Mouse (Mus musculus): ENCODE data around the gene Atf2. TPM values are rescaled to one million over a fixed set of nuclear protein-coding genes. Genes with fewer than 3 reads are reported as not detected.

Gene Atf2
- 83.1 and 92.3 TPM in 2 replicates for polyA plus RNA-seq (2015; fragmentation: Nextera tagmentation; extraction: Ambion mirVana)

DNA sequence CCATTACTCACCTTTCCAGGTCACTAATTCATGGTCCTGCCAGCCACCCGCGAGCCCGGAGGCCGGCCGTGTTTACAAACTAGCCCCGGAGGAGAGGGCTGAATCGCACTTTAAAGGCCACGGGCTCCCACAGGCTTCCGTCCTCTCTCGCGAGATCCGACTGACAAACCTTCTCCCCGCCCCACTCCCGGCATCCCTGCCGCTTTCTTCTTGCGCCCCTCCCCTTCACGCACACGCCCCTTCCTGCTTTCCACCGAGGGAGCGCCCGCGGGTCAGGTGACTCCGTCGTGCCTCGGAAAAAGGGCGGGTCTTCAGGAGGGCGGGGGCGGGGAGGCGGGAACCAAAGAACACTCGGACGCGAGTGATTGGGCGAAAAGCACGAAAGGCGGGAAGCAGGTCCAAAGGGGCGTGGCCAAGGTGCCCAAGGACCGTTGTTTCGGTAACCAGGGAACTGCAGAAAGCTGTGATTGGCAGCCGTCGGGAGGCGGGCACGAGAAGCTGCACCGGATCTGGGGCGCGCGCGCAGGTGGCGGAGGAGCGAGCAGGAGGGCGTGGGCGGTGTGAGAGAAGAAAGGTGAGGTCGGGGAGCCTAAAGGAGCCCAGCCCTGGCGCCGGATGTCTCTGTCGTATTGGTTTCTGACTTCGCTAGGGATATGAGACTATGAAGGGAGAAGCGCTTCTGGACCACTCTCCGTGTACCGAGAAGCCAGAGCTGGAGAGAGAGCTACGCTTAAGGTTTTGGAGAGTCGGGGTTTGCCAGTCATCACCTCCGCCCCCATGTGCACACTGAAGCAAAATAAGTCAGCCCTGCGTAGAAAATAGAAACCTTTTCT is at the start of gene Atf2:
TSS of gene Atf2 (minus strand) at position 176 of the 833 bp plus-strand sequence.
- peak within 1 kb of the TSS; percentile 96 for H3K9ac ChIP-seq
- H3K27me3 ChIP-seq, result no peaks in the 10 kb centered on the region
- no peaks in the 10 kb centered on the region for H3K9me3 ChIP-seq
- WGBS, result under 1% methylated on average over 62 of the region's 63 CpGs
- peak within 1 kb of the TSS; percentile 72 for H3K4me2 ChIP-seq
- peak; percentile 97 for ATAC-seq (ENCODE audit: low read depth)
- H3K4me1 ChIP-seq (replicated peaks), result peaks cover 21% of the 10 kb centered on the region
- peak within 1 kb of the TSS; percentile 89 for H3K4me3 ChIP-seq
- H3K27ac ChIP-seq (replicated peaks), result peak within 1 kb of the TSS; percentile 95
- H3K36me3 ChIP-seq, result no peaks in the 10 kb centered on the region

DNA sequence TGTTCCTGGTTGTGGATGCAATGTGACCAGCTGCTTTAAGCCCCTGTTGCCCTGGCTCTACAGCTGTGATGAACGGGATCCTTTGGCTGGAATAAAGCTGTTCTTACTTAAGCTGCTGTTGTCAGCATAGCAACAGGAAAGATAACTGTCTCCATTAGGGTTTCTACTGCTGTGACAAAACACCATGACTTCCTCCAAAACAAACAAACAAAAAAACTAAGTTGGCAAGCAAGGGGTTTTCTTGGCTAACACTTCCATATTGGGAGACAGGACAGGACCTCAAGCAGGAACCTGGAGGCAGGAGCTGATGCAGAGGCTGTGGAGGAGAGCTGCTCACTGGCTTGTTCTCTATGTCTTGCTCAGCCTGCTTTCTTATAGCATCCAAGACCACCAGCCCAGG is 48.8 kb upstream of the Atf2 start:
- no peak overlapping the region for H3K4me2 ChIP-seq
- H3K4me3 ChIP-seq, result no peak overlapping the region
- H3K9ac ChIP-seq, result no peak overlapping the region
- WGBS, result 67% methylated on average over 1 of the region's 1 CpGs
- H3K27me3 ChIP-seq, result no peaks in the 10 kb centered on the region
- no peak for ATAC-seq (ENCODE audit: low read depth)
- no peaks in the 10 kb centered on the region for H3K9me3 ChIP-seq
- no peaks in the 10 kb centered on the region for H3K36me3 ChIP-seq
- no peak overlapping the region for H3K27ac ChIP-seq (replicated peaks)
- H3K4me1 ChIP-seq (replicated peaks), result no peaks in the 10 kb centered on the region

DNA sequence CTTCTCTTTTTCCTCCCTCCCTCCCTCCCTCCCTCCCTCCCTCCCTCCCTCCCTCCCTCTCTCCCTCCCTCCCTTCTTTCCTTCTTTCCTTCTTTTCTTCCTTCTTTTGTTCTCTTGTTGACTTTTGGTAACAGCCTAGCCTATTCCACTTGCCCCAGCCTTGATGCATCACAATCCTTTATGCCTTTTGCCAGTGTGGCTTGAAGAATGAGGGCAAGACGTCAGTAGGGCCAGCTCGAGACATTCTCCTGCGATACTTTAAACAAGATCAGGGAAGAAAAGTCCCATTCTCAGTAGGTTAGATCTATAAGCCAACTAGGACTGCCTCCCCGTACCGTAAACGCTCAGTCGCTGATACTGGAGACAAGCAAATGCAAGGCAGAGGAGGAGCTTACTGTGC is 48.0 kb upstream of the Atf2 start:
- Histone ChIP-seq H3K36me3 (no peaks in the 10 kb centered on the region), H3K4me2 (no peak overlapping the region), H3K27ac (replicated peaks) (no peak overlapping the region), H3K4me1 (replicated peaks) (no peaks in the 10 kb centered on the region), H3K4me3 (no peak overlapping the region), H3K9me3 (no peaks in the 10 kb centered on the region), H3K27me3 (no peaks in the 10 kb centered on the region), H3K9ac (no peak overlapping the region)
- 80% methylated on average over 7 of the region's 7 CpGs for WGBS
- no peak for ATAC-seq (ENCODE audit: low read depth)

DNA sequence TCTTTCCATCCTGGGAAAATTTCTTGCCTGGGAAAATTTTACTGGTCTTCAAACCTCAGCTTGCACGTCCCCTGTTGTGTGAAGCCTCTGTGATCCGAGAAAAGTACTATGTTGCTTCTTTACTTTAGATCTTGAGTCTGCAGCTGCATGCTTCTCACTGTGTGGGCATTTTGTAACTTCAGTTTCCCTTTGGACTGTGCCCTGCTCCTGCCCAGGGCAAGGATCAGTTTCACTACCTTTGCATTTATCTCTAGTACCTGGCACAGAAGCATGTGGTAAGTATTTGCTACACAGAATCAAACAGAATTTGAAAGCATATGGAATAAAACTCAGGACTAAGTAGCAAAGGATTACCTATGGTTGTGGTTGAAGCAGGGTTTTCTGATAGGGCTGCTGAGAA is 46.5 kb upstream of the Atf2 start:
- Histone ChIP-seq H3K4me1 (replicated peaks) (no peaks in the 10 kb centered on the region), H3K4me3 (no peak overlapping the region), H3K9ac (no peak overlapping the region), H3K27me3 (no peaks in the 10 kb centered on the region), H3K9me3 (no peaks in the 10 kb centered on the region), H3K4me2 (no peak overlapping the region), H3K27ac (replicated peaks) (no peak overlapping the region), H3K36me3 (no peaks in the 10 kb centered on the region)
- ATAC-seq (ENCODE audit: low read depth), result no peak
- WGBS, result 67% methylated on average over 2 of the region's 2 CpGs

DNA sequence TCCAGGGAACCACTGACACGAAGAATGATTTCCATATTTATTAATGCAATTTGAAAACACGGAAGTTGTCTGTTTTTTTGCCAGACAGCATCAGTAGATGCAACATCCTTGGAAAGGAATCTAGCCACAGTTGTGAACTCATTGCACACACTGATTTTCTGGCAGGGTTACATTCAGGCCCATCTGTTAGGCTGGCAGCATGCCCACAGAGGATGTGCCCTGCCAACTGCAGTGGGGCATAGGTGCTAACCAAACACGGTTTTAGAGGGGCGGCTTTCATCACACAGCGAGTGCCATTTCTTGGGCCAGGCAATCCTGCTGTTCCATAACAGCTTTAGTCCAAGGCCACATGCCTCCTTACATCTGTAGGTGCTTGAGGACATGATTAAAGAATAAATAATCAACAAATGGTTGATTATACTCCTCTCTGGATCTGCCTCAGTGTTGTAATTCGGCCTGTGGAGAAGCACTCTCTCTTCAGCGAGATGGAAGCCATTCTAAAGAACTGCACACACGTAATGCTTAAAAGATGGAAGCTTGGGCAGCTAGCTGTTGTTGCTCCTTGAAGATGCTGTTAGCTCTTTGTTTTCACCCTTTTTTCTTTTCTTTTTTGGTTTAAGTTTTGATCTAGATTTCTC is 40.4 kb upstream of the Atf2 start:
- H3K9ac ChIP-seq, result no peak overlapping the region
- no peaks in the 10 kb centered on the region for H3K27me3 ChIP-seq
- ATAC-seq (ENCODE audit: low read depth), result no peak; the same call in 1 of the 2 replicates
- no peak overlapping the region for H3K4me3 ChIP-seq
- H3K27ac ChIP-seq (replicated peaks), result no peak overlapping the region; the same call in 1 of the 2 replicates
- 66% methylated on average over 8 of the region's 8 CpGs for WGBS
- no peak overlapping the region for H3K4me2 ChIP-seq
- 0 out of 2 replicates have a peak, but pooled peaks cover 3% of the 10 kb centered on the region for H3K4me1 ChIP-seq (replicated peaks)
- peaks cover 7% of the 10 kb centered on the region; the same call in 1 of the 2 replicates for H3K9me3 ChIP-seq
- H3K36me3 ChIP-seq, result no peaks in the 10 kb centered on the region

DNA sequence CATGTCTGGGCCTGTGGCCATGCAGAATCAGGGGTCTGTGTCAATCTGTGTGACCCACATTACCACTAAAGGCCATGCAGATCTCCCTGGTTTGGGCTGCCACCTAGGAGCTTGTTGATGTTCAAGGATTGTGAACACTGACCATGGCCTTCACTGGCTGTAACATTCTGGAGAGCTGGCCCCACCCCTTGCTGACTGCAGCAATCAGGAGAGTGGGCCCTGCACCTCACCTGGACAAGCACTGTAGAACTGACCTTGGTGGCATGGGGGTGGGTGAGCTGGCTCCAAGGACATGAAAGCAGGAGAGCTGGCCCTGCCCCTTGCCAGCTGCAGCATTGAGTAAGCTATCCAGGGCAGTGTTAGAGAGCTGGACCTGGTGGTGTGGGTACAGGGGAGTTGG is 35.3 kb upstream of the Atf2 start:
- H3K4me1 ChIP-seq (replicated peaks), result 0 out of 2 replicates have a peak, but pooled peaks cover under 1% of the 10 kb centered on the region
- H3K27me3 ChIP-seq, result no peaks in the 10 kb centered on the region
- H3K4me2 ChIP-seq, result no peak overlapping the region
- no peaks in the 10 kb centered on the region for H3K36me3 ChIP-seq
- H3K9me3 ChIP-seq, result peaks cover 7% of the 10 kb centered on the region; the same call in 1 of the 2 replicates
- ATAC-seq (ENCODE audit: low read depth), result no peak
- H3K9ac ChIP-seq, result no peak overlapping the region
- no peak overlapping the region for H3K27ac ChIP-seq (replicated peaks)
- no peak overlapping the region for H3K4me3 ChIP-seq

DNA sequence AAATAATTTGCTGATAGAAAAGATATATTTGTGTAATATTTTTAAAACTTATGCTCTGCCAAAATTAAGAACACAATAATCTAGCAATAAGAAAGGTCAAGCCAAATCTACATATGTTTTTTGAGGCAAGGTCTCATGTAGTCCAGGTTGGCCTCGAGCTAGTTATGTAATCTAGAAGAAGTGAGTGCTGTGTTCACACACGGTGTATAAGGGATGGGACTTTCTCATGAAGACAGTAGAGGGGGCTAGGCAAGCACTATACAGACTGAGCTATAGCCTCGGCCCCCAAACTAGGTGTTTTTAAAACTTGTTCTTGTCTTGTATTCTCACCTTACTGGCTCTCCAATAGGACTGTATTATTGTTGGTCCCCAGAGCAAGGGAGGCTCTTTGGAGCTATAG is 33.1 kb upstream of the Atf2 start:
- ATAC-seq (ENCODE audit: low read depth), result peak; percentile 61
- 85% methylated on average over 3 of the region's 3 CpGs for WGBS
- H3K4me2 ChIP-seq, result no peak overlapping the region
- H3K9me3 ChIP-seq, result peaks cover 7% of the 10 kb centered on the region; the same call in 1 of the 2 replicates
- H3K36me3 ChIP-seq, result no peaks in the 10 kb centered on the region
- no peak overlapping the region for H3K9ac ChIP-seq
- H3K4me1 ChIP-seq (replicated peaks), result no peaks in the 10 kb centered on the region
- no peak overlapping the region for H3K4me3 ChIP-seq
- H3K27ac ChIP-seq (replicated peaks), result no peak overlapping the region
- no peaks in the 10 kb centered on the region for H3K27me3 ChIP-seq

DNA sequence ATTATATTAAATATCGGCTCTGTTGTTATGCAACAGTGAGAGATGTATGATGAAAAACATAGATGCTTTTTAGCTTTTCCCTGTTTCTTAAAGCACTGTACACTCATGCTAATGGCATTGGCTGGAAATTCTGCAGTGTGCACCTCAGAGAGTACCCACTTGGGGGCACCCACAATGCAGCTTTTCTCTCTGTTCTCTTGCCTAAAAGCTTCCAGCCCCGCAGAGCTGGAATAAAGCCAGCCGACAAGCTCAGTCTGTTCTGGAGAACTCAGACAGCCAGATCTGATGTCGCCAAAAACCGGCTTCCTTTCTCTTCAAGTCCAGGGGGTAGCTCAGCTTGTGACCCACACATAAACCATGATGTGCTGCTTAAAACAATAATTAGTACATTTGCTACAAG is 32.6 kb upstream of the Atf2 start:
- Histone ChIP-seq H3K9me3 (peaks cover 5% of the 10 kb centered on the region; the same call in 1 of the 2 replicates), H3K9ac (no peak overlapping the region), H3K4me3 (no peak overlapping the region), H3K4me2 (no peak overlapping the region), H3K4me1 (replicated peaks) (no peaks in the 10 kb centered on the region), H3K36me3 (no peaks in the 10 kb centered on the region), H3K27ac (replicated peaks) (no peak overlapping the region), H3K27me3 (no peaks in the 10 kb centered on the region)
- peak; percentile 75 for ATAC-seq (ENCODE audit: low read depth)
- 24% methylated on average over 5 of the region's 5 CpGs for WGBS

DNA sequence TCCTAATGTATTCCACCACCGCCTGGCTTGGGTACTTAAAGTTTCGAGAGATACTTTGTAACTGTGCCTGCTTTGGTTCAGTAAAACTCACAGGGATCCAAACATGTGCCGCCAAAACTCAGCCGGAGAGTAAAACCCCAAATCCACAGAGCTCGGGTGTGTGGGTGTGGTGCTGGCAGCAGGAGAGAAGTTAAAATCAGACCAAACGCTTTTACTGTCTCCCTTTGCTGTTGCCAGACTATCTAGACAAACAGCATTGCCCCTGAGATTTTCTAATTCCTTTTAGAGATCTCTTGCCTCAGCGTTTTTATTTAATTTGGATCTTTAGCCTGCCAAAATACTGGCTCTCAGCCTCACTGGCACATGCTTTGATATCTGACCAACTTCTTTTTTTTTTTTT is 27.2 kb upstream of the Atf2 start:
- H3K4me3 ChIP-seq, result no peak overlapping the region
- H3K9ac ChIP-seq, result no peak overlapping the region
- 75% methylated on average over 7 of the region's 7 CpGs for WGBS
- H3K27me3 ChIP-seq, result no peaks in the 10 kb centered on the region
- no peak overlapping the region for H3K27ac ChIP-seq (replicated peaks)
- H3K4me1 ChIP-seq (replicated peaks), result no peaks in the 10 kb centered on the region
- H3K36me3 ChIP-seq, result no peaks in the 10 kb centered on the region
- no peak overlapping the region for H3K4me2 ChIP-seq
- no peaks in the 10 kb centered on the region for H3K9me3 ChIP-seq
- ATAC-seq (ENCODE audit: low read depth), result no peak

DNA sequence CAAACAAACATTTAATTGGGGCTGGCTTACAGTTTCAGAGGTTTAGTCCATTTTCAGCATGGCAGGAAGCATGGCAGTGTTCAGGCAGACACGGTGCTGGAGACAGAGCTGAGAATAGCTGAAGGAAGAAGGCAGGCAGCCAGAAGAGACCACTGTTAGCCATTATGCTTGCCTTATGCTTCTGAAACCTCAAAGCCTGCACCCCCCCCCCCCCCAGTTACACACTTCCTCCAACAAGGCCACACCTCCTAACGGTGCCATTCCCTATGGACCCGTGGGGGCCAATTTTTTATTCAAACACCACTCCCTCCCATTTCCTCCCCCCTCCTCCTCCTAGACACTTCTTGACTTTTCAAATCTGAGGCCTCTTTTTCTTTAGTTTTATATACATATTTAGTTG is 19.8 kb upstream of the Atf2 start:
- Histone ChIP-seq H3K4me1 (replicated peaks) (peaks cover 20% of the 10 kb centered on the region), H3K9me3 (no peaks in the 10 kb centered on the region), H3K27me3 (no peaks in the 10 kb centered on the region), H3K9ac (no peak overlapping the region), H3K4me3 (no peak overlapping the region), H3K4me2 (no peak overlapping the region), H3K27ac (replicated peaks) (no peak overlapping the region), H3K36me3 (peaks cover 20% of the 10 kb centered on the region)
- 88% methylated on average over 3 of the region's 3 CpGs for WGBS
- ATAC-seq (ENCODE audit: low read depth), result no peak

DNA sequence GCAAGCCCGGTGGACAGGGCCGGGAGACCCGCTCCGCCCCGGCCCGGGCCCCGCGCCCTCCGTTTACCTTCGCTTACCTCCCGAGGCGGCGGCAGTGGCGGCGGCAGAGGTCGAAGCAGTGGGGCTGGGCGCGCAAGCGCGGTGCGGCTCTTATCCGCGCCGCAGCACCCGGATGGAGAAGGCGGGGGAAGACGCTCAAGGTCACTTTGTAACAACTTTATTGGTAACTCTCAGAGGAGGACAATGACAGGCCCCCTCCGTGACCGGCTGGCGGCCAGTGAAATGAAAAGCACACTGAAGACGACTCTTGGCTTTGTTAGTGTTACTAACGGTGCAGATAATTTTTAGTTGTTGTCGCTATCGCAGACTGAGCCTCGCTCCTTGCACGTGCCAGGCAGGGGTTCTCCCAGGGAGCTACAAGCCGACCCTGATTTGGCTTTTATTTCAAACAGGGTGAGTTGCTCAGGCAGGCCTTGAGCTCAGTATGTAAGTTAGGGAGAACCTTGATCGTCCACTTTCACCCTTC is 18.8 kb upstream of the Atf2 start, which contains the start of gene Atp5g3:
TSS of gene Atp5g3 (minus strand) at position 152 of the 526 bp plus-strand sequence.
- peaks cover 30% of the 10 kb centered on the region for H3K36me3 ChIP-seq
- WGBS, result under 1% methylated on average over 38 of the region's 38 CpGs
- peak; percentile 92 for ATAC-seq (ENCODE audit: low read depth)
- H3K27me3 ChIP-seq, result no peaks in the 10 kb centered on the region
- H3K4me1 ChIP-seq (replicated peaks), result peaks cover 20% of the 10 kb centered on the region
- H3K9me3 ChIP-seq, result no peaks in the 10 kb centered on the region
- H3K9ac ChIP-seq, result peak within 1 kb of the TSS; percentile 98
- peak within 1 kb of the TSS; percentile 87 for H3K4me3 ChIP-seq
- peak within 1 kb of the TSS; percentile 89 for H3K27ac ChIP-seq (replicated peaks)
- H3K4me2 ChIP-seq, result peak within 1 kb of the TSS; percentile 88

DNA sequence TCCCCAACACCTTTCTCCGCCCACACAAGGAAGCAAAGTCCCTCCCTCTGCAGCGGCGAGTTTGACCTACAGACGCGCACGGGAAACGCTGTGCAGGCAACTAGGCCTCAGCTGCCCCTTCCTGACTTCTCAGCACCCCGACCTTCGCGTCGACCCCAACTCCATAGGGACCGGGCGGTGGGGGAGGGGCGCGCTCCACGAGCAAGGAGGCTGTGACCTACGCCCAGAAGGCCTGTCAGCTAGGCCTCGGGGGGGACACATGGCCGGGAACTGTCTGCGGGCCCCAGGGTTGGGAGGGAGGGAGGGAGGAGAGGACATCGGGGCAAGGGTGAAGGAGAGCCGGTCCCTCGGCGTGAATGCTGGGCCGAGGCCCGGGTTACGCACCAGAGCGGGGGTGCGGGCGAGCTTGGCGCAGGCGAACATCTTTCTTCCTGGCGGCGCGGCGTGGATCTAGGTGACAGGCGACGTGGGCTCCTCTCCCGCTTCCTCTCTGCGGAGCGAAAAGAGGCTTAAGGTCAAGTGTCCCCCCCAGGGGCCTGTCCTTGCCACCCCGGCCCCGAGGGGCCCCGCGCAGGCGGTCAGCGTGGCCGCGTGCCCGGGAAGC is 18.2 kb upstream of the Atf2 start:
- Histone ChIP-seq H3K9me3 (no peaks in the 10 kb centered on the region), H3K4me2 (peak overlapping the region; percentile 88), H3K4me1 (replicated peaks) (peaks cover 20% of the 10 kb centered on the region), H3K36me3 (peaks cover 32% of the 10 kb centered on the region), H3K9ac (peak overlapping the region; percentile 98), H3K27ac (replicated peaks) (peak overlapping the region; percentile 89), H3K27me3 (no peaks in the 10 kb centered on the region), H3K4me3 (peak overlapping the region; percentile 87)
- under 1% methylated on average over 45 of the region's 50 CpGs for WGBS
- peak; percentile 51 for ATAC-seq (ENCODE audit: low read depth)
